Mouse (Mus musculus): ENCODE results near the gene Dlx5. TPM values are rescaled to one million over a fixed set of nuclear protein-coding genes. Genes with fewer than 3 reads are reported as not detected.
A peak's percentile ranks its signal among the peaks of the same experiment; 100 is the strongest.

Dlx5 gene
- polyA plus RNA-seq, 1 experiment from 2014 or later, result not detected

- Histone ChIP-seq H3K4me2 (replicated peaks) (no peak overlapping the region), H3K27me3 (ENCODE audit: control insufficient read depth, insufficient read depth, low read length) (peaks cover 96% of the 10 kb centered on the region), H3K27ac (no peak overlapping the region), H3K9ac (no peak overlapping the region), H3K4me3 (replicated peaks; ENCODE audit: low read length) (no peak overlapping the region), H3K36me3 (replicated peaks; ENCODE audit: control insufficient read depth, insufficient read depth) (no peaks in the 10 kb centered on the region), H3K9me3 (ENCODE audit: control insufficient read depth, low read length) (no peaks in the 10 kb centered on the region), H3K4me1 (replicated peaks; ENCODE audit: control insufficient read depth, insufficient read depth, low read length) (peaks cover 8% of the 10 kb centered on the region)
- under 1% methylated on average over 34 of the region's 34 CpGs for WGBS
- no peak for ATAC-seq (ENCODE audit: low FRiP score)
- DNase-seq (ENCODE audit: low spot score), result no peak
Measured at GRCm38 (mm10) chr6:6877981-6878840, 3.7 kb downstream of the Dlx5 start.

- H3K27ac ChIP-seq, result no peak overlapping the region
- H3K9me3 ChIP-seq (ENCODE audit: control insufficient read depth, low read length), result no peaks in the 10 kb centered on the region
- no peak overlapping the region for H3K4me3 ChIP-seq (replicated peaks; ENCODE audit: low read length)
- H3K4me1 ChIP-seq (replicated peaks; ENCODE audit: control insufficient read depth, insufficient read depth, low read length), result peaks cover 8% of the 10 kb centered on the region
- peaks cover 96% of the 10 kb centered on the region for H3K27me3 ChIP-seq (ENCODE audit: control insufficient read depth, insufficient read depth, low read length)
- no peak overlapping the region for H3K4me2 ChIP-seq (replicated peaks)
- WGBS, result 8% methylated on average over 5 of the region's 5 CpGs
- ATAC-seq (ENCODE audit: low FRiP score) (no peak), DNase-seq (ENCODE audit: low spot score) (no peak)
- H3K9ac ChIP-seq, result no peak overlapping the region
- no peaks in the 10 kb centered on the region for H3K36me3 ChIP-seq (replicated peaks; ENCODE audit: control insufficient read depth, insufficient read depth)
Measured at GRCm38 (mm10) chr6:6877346-6877910, 4.5 kb downstream of the Dlx5 start.

DNA sequence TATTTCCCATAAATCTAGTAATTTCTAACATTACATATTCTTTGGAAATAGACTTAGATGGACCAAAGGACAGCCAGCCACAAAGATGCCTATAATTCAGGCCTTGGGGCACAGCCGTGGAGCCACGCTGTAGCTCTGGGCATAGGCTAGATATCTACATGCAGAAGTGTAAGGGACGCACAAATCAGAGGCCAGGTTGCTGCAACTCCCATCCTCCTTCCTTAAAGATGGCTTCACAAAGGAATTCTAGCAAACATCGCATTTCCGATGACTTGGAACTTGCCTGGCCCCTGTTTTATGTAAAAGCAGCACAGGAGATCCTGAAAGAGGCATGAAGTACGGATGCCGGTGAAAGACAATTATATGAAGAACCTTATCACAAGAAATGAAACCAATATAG, 5.2 kb downstream of the Dlx5 start:
- DNase-seq (ENCODE audit: low spot score), result no peak

DNA sequence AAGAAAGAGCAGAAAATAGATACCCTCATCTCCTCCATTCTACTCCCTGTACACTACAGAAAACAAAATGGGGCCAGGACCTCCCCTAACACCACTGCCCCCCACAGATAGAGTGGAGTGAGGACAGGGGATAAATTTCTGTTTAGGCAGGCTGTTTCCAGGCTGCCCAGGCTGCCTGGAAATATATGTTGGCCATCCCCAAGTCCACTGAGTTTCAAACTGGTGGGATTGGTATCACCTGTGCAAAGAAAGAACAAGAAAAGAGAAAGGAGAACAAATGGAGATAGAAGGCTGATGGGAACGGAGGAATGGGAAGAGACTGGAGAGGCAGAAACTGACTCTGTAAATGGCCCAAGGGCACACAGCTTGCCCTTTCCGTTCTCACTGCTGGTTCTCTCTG, 5.7 kb downstream of the Dlx5 start:
- no peak overlapping the region for H3K4me2 ChIP-seq (replicated peaks)
- H3K27ac ChIP-seq, result no peak overlapping the region
- WGBS, result 4% methylated on average over 2 of the region's 2 CpGs
- ATAC-seq (ENCODE audit: low FRiP score) (no peak), DNase-seq (ENCODE audit: low spot score) (no peak)
- H3K4me1 ChIP-seq (replicated peaks; ENCODE audit: control insufficient read depth, insufficient read depth, low read length), result peaks cover 1% of the 10 kb centered on the region
- no peak overlapping the region for H3K9ac ChIP-seq
- no peaks in the 10 kb centered on the region for H3K9me3 ChIP-seq (ENCODE audit: control insufficient read depth, low read length)
- peaks cover 96% of the 10 kb centered on the region for H3K27me3 ChIP-seq (ENCODE audit: control insufficient read depth, insufficient read depth, low read length)
- no peaks in the 10 kb centered on the region for H3K36me3 ChIP-seq (replicated peaks; ENCODE audit: control insufficient read depth, insufficient read depth)
- H3K4me3 ChIP-seq (replicated peaks; ENCODE audit: low read length), result no peak overlapping the region

More for the DNA sequence above, 5.2 kb downstream of the Dlx5 start:
- Histone ChIP-seq H3K27ac (no peak overlapping the region), H3K4me2 (replicated peaks) (no peak overlapping the region), H3K4me1 (replicated peaks; ENCODE audit: control insufficient read depth, insufficient read depth, low read length) (peaks cover 6% of the 10 kb centered on the region), H3K27me3 (ENCODE audit: control insufficient read depth, insufficient read depth, low read length) (peaks cover 96% of the 10 kb centered on the region), H3K36me3 (replicated peaks; ENCODE audit: control insufficient read depth, insufficient read depth) (no peaks in the 10 kb centered on the region), H3K4me3 (replicated peaks; ENCODE audit: low read length) (no peak overlapping the region), H3K9me3 (ENCODE audit: control insufficient read depth, low read length) (no peaks in the 10 kb centered on the region), H3K9ac (no peak overlapping the region)
- 4% methylated on average over 7 of the region's 7 CpGs for WGBS
- no peak for ATAC-seq (ENCODE audit: low FRiP score)

GRCm38 (mm10) chr6:6875676-6876075, 6.2 kb downstream of the Dlx5 start:
- H3K27me3 ChIP-seq (ENCODE audit: control insufficient read depth, insufficient read depth, low read length), result peaks cover 96% of the 10 kb centered on the region
- ATAC-seq (ENCODE audit: low FRiP score), result no peak
- no peak overlapping the region for H3K4me2 ChIP-seq (replicated peaks)
- H3K9ac ChIP-seq, result no peak overlapping the region
- H3K4me3 ChIP-seq (replicated peaks; ENCODE audit: low read length), result no peak overlapping the region
- no peak for DNase-seq (ENCODE audit: low spot score)
- H3K9me3 ChIP-seq (ENCODE audit: control insufficient read depth, low read length), result no peaks in the 10 kb centered on the region
- WGBS, result 5% methylated on average over 9 of the region's 9 CpGs
- H3K36me3 ChIP-seq (replicated peaks; ENCODE audit: control insufficient read depth, insufficient read depth), result no peaks in the 10 kb centered on the region
- H3K4me1 ChIP-seq (replicated peaks; ENCODE audit: control insufficient read depth, insufficient read depth, low read length), result no peaks in the 10 kb centered on the region
- H3K27ac ChIP-seq, result no peak overlapping the region

GRCm38 (mm10) chr6:6875136-6875535, 6.7 kb downstream of the Dlx5 start:
- H3K9ac ChIP-seq, result no peak overlapping the region
- H3K4me1 ChIP-seq (replicated peaks; ENCODE audit: control insufficient read depth, insufficient read depth, low read length), result no peaks in the 10 kb centered on the region
- H3K4me2 ChIP-seq (replicated peaks), result no peak overlapping the region
- H3K4me3 ChIP-seq (replicated peaks; ENCODE audit: low read length), result no peak overlapping the region
- DNase-seq (ENCODE audit: low spot score) (no peak), ATAC-seq (ENCODE audit: low FRiP score) (no peak)
- H3K9me3 ChIP-seq (ENCODE audit: control insufficient read depth, low read length), result no peaks in the 10 kb centered on the region
- no peak overlapping the region for H3K27ac ChIP-seq
- no peaks in the 10 kb centered on the region for H3K36me3 ChIP-seq (replicated peaks; ENCODE audit: control insufficient read depth, insufficient read depth)
- WGBS, result under 1% methylated on average over 11 of the region's 11 CpGs
- H3K27me3 ChIP-seq (ENCODE audit: control insufficient read depth, insufficient read depth, low read length), result peaks cover 96% of the 10 kb centered on the region

DNA sequence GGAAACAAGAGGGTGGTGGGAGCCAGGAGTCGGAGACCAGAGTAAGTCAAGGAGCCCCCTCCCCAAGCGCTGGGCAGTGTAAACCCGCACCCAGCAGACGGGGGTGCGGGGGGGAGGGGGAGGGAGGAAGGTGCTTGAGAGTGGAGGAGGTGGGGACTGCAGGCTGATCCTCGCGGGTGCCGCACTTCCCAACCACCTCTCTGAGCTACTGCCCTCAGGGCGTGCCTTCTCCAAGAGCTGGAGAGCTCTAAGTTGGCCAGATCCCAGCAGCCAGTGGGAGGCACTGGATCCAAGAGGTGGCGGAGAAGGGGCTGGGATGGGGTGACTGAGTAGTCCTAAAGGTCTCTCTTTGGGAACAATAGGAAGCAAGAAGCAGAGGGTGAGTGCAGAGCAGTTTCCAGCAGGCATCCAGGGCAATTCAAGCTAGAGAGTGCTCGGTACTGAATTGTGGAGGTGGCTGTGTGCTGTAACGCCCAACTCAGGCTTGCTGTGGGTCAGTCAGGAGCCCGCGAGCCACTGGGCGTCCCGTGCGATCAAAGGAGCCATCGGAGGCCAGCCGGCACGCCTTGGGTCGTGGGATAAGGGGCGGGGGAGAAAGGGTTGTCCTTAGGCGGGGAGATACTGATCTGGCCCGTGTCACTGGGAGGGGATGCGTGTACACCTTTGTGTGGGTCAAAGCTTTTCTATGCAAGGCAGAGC, 7.7 kb downstream of the Dlx5 start:
- no peak overlapping the region for H3K4me3 ChIP-seq (replicated peaks; ENCODE audit: low read length)
- peaks cover 100% of the 10 kb centered on the region for H3K27me3 ChIP-seq (ENCODE audit: control insufficient read depth, insufficient read depth, low read length)
- H3K9ac ChIP-seq, result no peak overlapping the region
- H3K4me2 ChIP-seq (replicated peaks), result no peak overlapping the region
- no peaks in the 10 kb centered on the region for H3K36me3 ChIP-seq (replicated peaks; ENCODE audit: control insufficient read depth, insufficient read depth)
- ATAC-seq (ENCODE audit: low FRiP score) (peak; percentile 32; the same call in 1 of the 2 replicates), DNase-seq (ENCODE audit: low spot score) (no peak)
- H3K4me1 ChIP-seq (replicated peaks; ENCODE audit: control insufficient read depth, insufficient read depth, low read length), result no peaks in the 10 kb centered on the region
- WGBS, result under 1% methylated on average over 25 of the region's 25 CpGs
- no peaks in the 10 kb centered on the region for H3K9me3 ChIP-seq (ENCODE audit: control insufficient read depth, low read length)
- no peak overlapping the region for H3K27ac ChIP-seq

DNA sequence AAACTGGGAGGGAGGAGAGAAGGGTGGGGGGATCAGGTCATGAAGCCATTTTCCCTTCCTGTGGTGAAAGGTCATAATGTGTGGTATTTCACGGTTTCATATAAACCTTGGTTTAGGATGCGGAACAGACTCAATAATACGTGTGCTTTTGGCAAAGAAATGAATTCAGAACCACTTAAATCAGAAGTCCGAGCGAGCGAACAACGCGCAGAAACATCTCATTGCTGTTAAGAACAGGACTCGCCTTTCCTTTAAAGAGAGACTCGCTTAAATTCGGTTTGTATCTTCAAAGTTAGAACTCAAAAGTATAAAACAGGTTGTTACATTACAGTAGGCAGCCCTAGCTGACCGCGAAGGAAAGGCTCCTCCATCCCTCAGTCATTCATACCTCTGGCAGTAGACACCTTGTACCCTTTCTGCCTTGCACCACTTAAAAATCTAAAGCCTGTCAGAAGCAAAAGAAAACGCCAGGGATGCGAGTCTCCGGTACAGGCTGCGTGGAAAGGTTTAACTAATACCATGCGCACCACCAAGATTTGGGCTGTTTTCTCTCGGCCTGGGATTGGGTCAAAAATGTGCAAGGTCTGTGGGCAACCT, 8.3 kb downstream of the Dlx5 start:
- Histone ChIP-seq H3K4me1 (replicated peaks; ENCODE audit: control insufficient read depth, insufficient read depth, low read length) (no peaks in the 10 kb centered on the region), H3K27ac (no peak overlapping the region)
- under 1% methylated on average over 19 of the region's 19 CpGs for WGBS

GRCm38 (mm10) chr6:6872873-6873272, 9.0 kb downstream of the Dlx5 start:
- no peak overlapping the region for H3K4me3 ChIP-seq (replicated peaks; ENCODE audit: low read length)
- H3K4me2 ChIP-seq (replicated peaks), result no peak overlapping the region
- 0% methylated on average over 5 of the region's 5 CpGs for WGBS
- no peaks in the 10 kb centered on the region for H3K4me1 ChIP-seq (replicated peaks; ENCODE audit: control insufficient read depth, insufficient read depth, low read length)
- ATAC-seq (ENCODE audit: low FRiP score), result no peak
- no peaks in the 10 kb centered on the region for H3K9me3 ChIP-seq (ENCODE audit: control insufficient read depth, low read length)
- no peak overlapping the region for H3K27ac ChIP-seq
- H3K36me3 ChIP-seq (replicated peaks; ENCODE audit: control insufficient read depth, insufficient read depth), result no peaks in the 10 kb centered on the region
- H3K9ac ChIP-seq, result no peak overlapping the region
- no peak for DNase-seq (ENCODE audit: low spot score)
- H3K27me3 ChIP-seq (ENCODE audit: control insufficient read depth, insufficient read depth, low read length), result peaks cover 100% of the 10 kb centered on the region

More for the DNA sequence above, 8.3 kb downstream of the Dlx5 start:
- H3K4me2 ChIP-seq (replicated peaks), result no peak overlapping the region
- H3K4me3 ChIP-seq (replicated peaks; ENCODE audit: low read length), result no peak overlapping the region
- H3K27me3 ChIP-seq (ENCODE audit: control insufficient read depth, insufficient read depth, low read length), result peaks cover 100% of the 10 kb centered on the region
- H3K9ac ChIP-seq, result no peak overlapping the region
- ATAC-seq (ENCODE audit: low FRiP score), result no peak
- H3K36me3 ChIP-seq (replicated peaks; ENCODE audit: control insufficient read depth, insufficient read depth), result no peaks in the 10 kb centered on the region
- no peaks in the 10 kb centered on the region for H3K9me3 ChIP-seq (ENCODE audit: control insufficient read depth, low read length)
- DNase-seq (ENCODE audit: low spot score), result no peak
